Mouse (Mus musculus) forebrain, embryonic 11.5 days (tissue): ENCODE measurements around the gene Ccnjl. TPM values are rescaled to one million over a fixed set of nuclear protein-coding genes. Genes with fewer than 3 reads are reported as not detected.

Source experiments
- ATAC-seq: fragments of 200-750 bp; cut with Nextera tagmentation; replicated peaks from 2 replicates; pipeline ENCODE4 v1.8.0; 2017; ENCODE audit warnings: moderate TSS enrichment; ENCODE audit not compliant: low FRiP score
- DNase-seq: peaks from one replicate; pipeline ENCODE4 v3.0.0-alpha.2; 2017; ENCODE audit warnings: low spot score
- H3K27ac ChIP-seq: fragments of 300-500 bp; sonication (generic); 2 replicates; pipeline ENCODE4 v1.5.1; 2014; ENCODE audit warnings: low read depth, low read length
- H3K27me3 ChIP-seq: fragments of 300-500 bp; sonication (generic); 2 replicates; pipeline ENCODE4 v1.6.1; 2014; ENCODE audit warnings: mild to moderate bottlenecking, low read length, mixed read lengths; ENCODE audit not compliant: control insufficient read depth, insufficient read depth
- H3K36me3 ChIP-seq: fragments of 300-500 bp; sonication (generic); 2 replicates; pipeline ENCODE4 v1.6.1; 2014; ENCODE audit warnings: mild to moderate bottlenecking, low read length, moderate library complexity, mixed read lengths; ENCODE audit not compliant: control insufficient read depth, insufficient read depth
- H3K4me1 ChIP-seq: fragments of 300-500 bp; sonication (generic); replicated peaks from 2 replicates; pipeline ENCODE4 v1.6.1; 2014; ENCODE audit warnings: low read length, mixed read lengths; ENCODE audit not compliant: control insufficient read depth, insufficient read depth
- H3K4me2 ChIP-seq: fragments of 300-500 bp; sonication (generic); 2 replicates; pipeline ENCODE4 v1.6.1; 2014; ENCODE audit warnings: low read depth, mild to moderate bottlenecking, low read length, moderate library complexity, mixed read lengths; ENCODE audit not compliant: severe bottlenecking
- H3K4me3 ChIP-seq: fragments of 300-500 bp; sonication (generic); 2 replicates; pipeline ENCODE4 v1.5.1; 2014; ENCODE audit warnings: low read depth, low read length
- H3K9ac ChIP-seq: fragments of 300-500 bp; sonication (generic); 2 replicates; pipeline ENCODE4 v1.6.1; 2014; ENCODE audit warnings: low read length
- H3K9me3 ChIP-seq: fragments of 300-500 bp; sonication (generic); 2 replicates; pipeline ENCODE4 v1.6.1; 2016; ENCODE audit warnings: low read length, mixed read lengths; ENCODE audit not compliant: control insufficient read depth
- WGBS: fragments of 180-500 bp; shearing (Covaris S2); extraction: QIAGEN DNeasy Blood & Tissue Kit; methylation state at CpG from one replicate; pipeline ENCODE4 v1.1.7; 2014; 5-methylcytosine and 5-hydroxymethylcytosine counted together
- polyA plus RNA-seq: library from polyadenylated mRNA; unstranded; fragments of >200 nt; fragmentation: Nextera tagmentation; extraction: Ambion mirVana; gene quantifications from 2 replicates; pipeline ENCODE4 v1.2.1, GENCODE M21; 2014

Ccnjl gene
- polyA plus RNA-seq, 1 experiment from 2014 or later, result 30.7 TPM

- H3K4me2 ChIP-seq, result no peak within 1 kb of the TSS
- DNase-seq (peak; percentile 82), ATAC-seq (peak; percentile 66; the same call in 1 of the 2 replicates)
- H3K4me1 ChIP-seq, result no peaks in the 10 kb centered on the region
- no peak within 1 kb of the TSS for H3K9ac ChIP-seq
- no peak within 1 kb of the TSS for H3K4me3 ChIP-seq
- H3K9me3 ChIP-seq, result no peaks in the 10 kb centered on the region
- WGBS, result 72% methylated on average over 7 of the region's 7 CpGs
- no peaks in the 10 kb centered on the region for H3K27me3 ChIP-seq
- H3K27ac ChIP-seq, result no peak within 1 kb of the TSS
- H3K36me3 ChIP-seq, result peaks cover 3% of the 10 kb centered on the region
These were observed 57.9 kb downstream of the Ccnjl start, which contains the start of gene 4933415A04Rik for GRCm38 (mm10) chr11:43586324-43587090. 4933415A04Rik (plus strand) TSS chr11:43587040.

GRCm38 (mm10) chr11:43589530-43590072 is 61.0 kb downstream of the Ccnjl start:
- Histone ChIP-seq H3K9me3 (no peaks in the 10 kb centered on the region), H3K4me2 (no peak overlapping the region), H3K9ac (no peak overlapping the region), H3K4me3 (no peak overlapping the region), H3K27ac (no peak overlapping the region), H3K36me3 (peaks cover 3% of the 10 kb centered on the region), H3K27me3 (no peaks in the 10 kb centered on the region), H3K4me1 (no peaks in the 10 kb centered on the region)
- DNase-seq, result no peak
- ATAC-seq, result no peak
- WGBS, result 78% methylated on average over 6 of the region's 6 CpGs

DNA sequence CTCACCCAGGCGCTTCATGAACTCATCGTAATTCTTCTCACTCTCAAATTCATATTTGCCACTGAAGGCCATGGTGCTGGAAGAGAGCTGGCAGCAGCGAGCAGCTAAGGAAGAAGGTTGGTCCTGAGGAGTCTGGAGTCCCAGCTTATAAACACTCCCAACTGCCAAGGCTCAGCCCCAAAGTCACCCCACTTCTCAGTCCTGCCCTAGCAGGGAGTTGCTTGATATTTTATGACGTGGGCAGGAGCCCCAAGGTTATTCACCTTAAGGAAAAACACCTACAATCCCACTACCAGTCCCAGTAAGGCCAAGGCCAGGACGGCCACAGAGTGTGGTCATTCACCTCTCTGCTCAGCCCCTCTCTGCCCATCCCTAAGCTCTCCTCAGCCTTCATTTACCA is 72.9 kb downstream of the Ccnjl start, which contains the start of gene Fabp6:
Gene Fabp6, minus strand, starts transcription at position 101 of the 400 bp plus-strand sequence.
- DNase-seq, result no peak
- H3K9ac ChIP-seq, result no peak within 1 kb of the TSS

DNA sequence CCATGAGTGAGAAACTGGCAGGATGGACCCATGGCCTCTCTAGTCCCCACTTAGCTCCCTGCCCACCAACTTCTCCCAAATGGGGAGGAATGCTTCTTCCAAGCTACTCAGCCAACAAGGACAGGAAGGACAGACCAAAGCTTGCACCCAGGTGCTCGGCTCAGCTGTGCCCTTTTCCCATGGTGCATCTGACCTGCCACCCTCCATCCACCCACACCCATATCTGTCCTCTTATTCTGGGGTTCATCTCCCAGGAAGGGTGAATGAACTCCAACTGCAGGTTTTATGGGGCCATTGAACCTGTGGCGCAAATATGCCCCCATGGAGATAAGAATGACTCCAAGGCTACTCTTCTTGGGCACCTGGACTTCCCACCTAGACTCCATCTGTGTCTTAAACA is 75.6 kb downstream of the Ccnjl start:
- no peak for ATAC-seq

More for the DNA sequence above, 72.9 kb downstream of the Ccnjl start, which contains the start of gene Fabp6:
- Histone ChIP-seq H3K4me1 (no peaks in the 10 kb centered on the region), H3K4me2 (no peak within 1 kb of the TSS), H3K27me3 (no peaks in the 10 kb centered on the region), H3K9me3 (no peaks in the 10 kb centered on the region), H3K27ac (no peak within 1 kb of the TSS), H3K36me3 (no peaks in the 10 kb centered on the region), H3K4me3 (no peak within 1 kb of the TSS)
- no peak for ATAC-seq
- WGBS, result 88% methylated on average over 5 of the region's 5 CpGs

DNA sequence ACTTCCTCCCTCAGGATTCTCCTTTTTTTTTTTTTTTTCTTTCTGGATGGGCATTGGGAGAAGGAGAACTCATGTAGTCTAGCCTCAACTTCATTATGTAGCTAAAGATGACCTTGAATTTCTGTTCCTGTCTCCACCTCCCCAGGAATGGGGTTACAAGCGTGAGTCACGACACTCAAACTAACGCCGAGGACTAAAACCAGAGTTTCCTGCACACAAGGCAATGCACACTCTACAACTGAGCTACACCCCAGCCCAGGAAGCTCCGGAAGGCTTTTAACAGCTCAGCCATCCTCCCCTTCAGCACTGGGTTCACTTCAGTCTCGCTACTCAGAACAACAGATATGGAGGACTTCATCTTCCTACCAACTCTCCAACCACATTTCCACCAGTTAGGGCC is 76.3 kb downstream of the Ccnjl start:
- 91% methylated on average over 6 of the region's 6 CpGs for WGBS
- H3K36me3 ChIP-seq, result no peaks in the 10 kb centered on the region
- no peak overlapping the region for H3K27ac ChIP-seq
- no peaks in the 10 kb centered on the region for H3K27me3 ChIP-seq
- no peak overlapping the region for H3K9ac ChIP-seq
- no peak overlapping the region for H3K4me2 ChIP-seq
- ATAC-seq (no peak), DNase-seq (no peak)
- no peaks in the 10 kb centered on the region for H3K4me1 ChIP-seq
- H3K4me3 ChIP-seq, result no peak overlapping the region
- H3K9me3 ChIP-seq, result no peaks in the 10 kb centered on the region

More for the DNA sequence above, 75.6 kb downstream of the Ccnjl start:
- no peaks in the 10 kb centered on the region for H3K36me3 ChIP-seq
- H3K4me1 ChIP-seq, result no peaks in the 10 kb centered on the region
- H3K4me3 ChIP-seq, result no peak overlapping the region
- H3K4me2 ChIP-seq, result no peak overlapping the region
- DNase-seq, result no peak
- H3K9ac ChIP-seq, result no peak overlapping the region
- WGBS, result 82% methylated on average over 2 of the region's 2 CpGs
- H3K27ac ChIP-seq, result no peak overlapping the region
- H3K9me3 ChIP-seq, result no peaks in the 10 kb centered on the region
- H3K27me3 ChIP-seq, result no peaks in the 10 kb centered on the region

DNA sequence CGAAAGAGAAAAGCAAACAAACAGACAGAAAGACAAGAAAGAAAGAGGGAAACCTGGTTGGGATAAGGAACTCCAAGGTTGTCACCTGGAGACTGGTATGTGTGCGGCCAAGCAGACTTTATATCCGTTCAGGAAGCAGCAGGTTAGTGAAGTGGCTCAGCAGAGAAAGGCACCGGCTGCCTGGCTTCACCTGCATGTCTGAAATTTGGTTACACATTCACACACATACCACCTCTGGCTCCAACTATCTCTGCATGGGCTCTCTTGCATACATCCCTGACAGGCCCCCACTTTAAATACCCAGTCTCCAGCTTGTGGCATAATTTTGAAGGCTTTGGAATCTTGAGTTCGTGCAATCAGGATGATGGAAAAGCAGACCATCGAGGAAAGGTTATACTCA is 77.3 kb downstream of the Ccnjl start:
- no peak for ATAC-seq
- no peak for DNase-seq
- 87% methylated on average over 6 of the region's 6 CpGs for WGBS
- no peak overlapping the region for H3K4me3 ChIP-seq
- H3K27me3 ChIP-seq, result no peaks in the 10 kb centered on the region
- no peak overlapping the region for H3K4me2 ChIP-seq
- H3K9me3 ChIP-seq, result no peaks in the 10 kb centered on the region
- H3K4me1 ChIP-seq, result 0 out of 2 replicates have a peak, but pooled peaks cover 3% of the 10 kb centered on the region
- H3K27ac ChIP-seq, result no peak overlapping the region
- no peaks in the 10 kb centered on the region for H3K36me3 ChIP-seq
- H3K9ac ChIP-seq, result no peak overlapping the region

DNA sequence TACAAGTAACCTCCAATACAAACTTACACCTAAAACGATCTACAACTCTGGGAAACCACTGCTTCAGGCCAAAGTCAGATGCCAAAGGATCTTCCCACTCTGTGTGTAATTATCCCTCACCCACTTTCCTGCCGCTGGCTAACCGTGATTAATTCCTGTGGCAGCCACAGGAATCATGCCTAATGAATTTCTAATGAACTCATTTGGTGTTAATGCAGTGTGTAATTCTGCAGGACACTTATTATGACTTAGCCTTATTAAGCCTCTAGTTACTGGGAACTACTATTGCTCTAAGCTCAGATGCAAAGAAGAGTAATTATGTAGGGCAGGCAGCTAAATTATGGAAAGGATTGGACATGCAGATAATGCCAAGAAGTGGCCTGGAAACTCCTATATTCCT is 79.9 kb downstream of the Ccnjl start:
- no peak for ATAC-seq
- H3K27me3 ChIP-seq, result no peaks in the 10 kb centered on the region
- H3K4me3 ChIP-seq, result no peak overlapping the region
- no peak for DNase-seq
- H3K9ac ChIP-seq, result no peak overlapping the region
- H3K36me3 ChIP-seq, result no peaks in the 10 kb centered on the region
- H3K9me3 ChIP-seq, result no peaks in the 10 kb centered on the region
- WGBS, result 52% methylated on average over 3 of the region's 3 CpGs
- H3K27ac ChIP-seq, result no peak overlapping the region
- no peak overlapping the region for H3K4me2 ChIP-seq
- H3K4me1 ChIP-seq, result peaks cover 6% of the 10 kb centered on the region; the same call in 1 of the 2 replicates

GRCm38 (mm10) chr11:43610006-43610661 is 81.5 kb downstream of the Ccnjl start:
- no peaks in the 10 kb centered on the region for H3K36me3 ChIP-seq
- no peak overlapping the region for H3K4me2 ChIP-seq
- ATAC-seq (no peak), DNase-seq (no peak)
- H3K27ac ChIP-seq, result no peak overlapping the region
- H3K4me3 ChIP-seq, result no peak overlapping the region
- peaks cover 6% of the 10 kb centered on the region; the same call in 1 of the 2 replicates for H3K4me1 ChIP-seq
- no peak overlapping the region for H3K9ac ChIP-seq
- no peaks in the 10 kb centered on the region for H3K9me3 ChIP-seq
- WGBS, result 52% methylated on average over 10 of the region's 10 CpGs
- no peaks in the 10 kb centered on the region for H3K27me3 ChIP-seq
